Mouse (Mus musculus) heart, embryonic 16.5 days (tissue): ENCODE results near the gene Mrtfa. TPM values are rescaled to one million over a fixed set of nuclear protein-coding genes. Genes with fewer than 3 reads are reported as not detected.

Source experiments
- ATAC-seq: fragments of 200-750 bp; cut with Nextera tagmentation; replicated peaks from 2 replicates; pipeline ENCODE4 v1.8.0; 2017; ENCODE audit warnings: moderate number of reproducible peaks; ENCODE audit not compliant: insufficient read depth, low FRiP score; ENCODE audit errors: extremely low read depth
- H3K27ac ChIP-seq: fragments of 300-500 bp; sonication (generic); 2 replicates; pipeline ENCODE4 v1.5.1; 2014; ENCODE audit warnings: mild to moderate bottlenecking, low read length, control low read depth, moderate library complexity
- H3K27me3 ChIP-seq: fragments of 300-500 bp; sonication (generic); 2 replicates; pipeline ENCODE4 v1.6.1; 2014; ENCODE audit warnings: low read length, mixed read lengths; ENCODE audit not compliant: control insufficient read depth, insufficient read depth
- H3K36me3 ChIP-seq: fragments of 300-500 bp; sonication (generic); 2 replicates; pipeline ENCODE4 v1.6.1; 2014; ENCODE audit not compliant: control insufficient read depth, insufficient read depth
- H3K4me1 ChIP-seq: fragments of 300-500 bp; sonication (generic); 2 replicates; pipeline ENCODE4 v1.6.1; 2014; ENCODE audit warnings: low read length, mixed read lengths; ENCODE audit not compliant: control insufficient read depth, insufficient read depth
- H3K4me2 ChIP-seq: fragments of 300-500 bp; sonication (generic); 2 replicates; pipeline ENCODE4 v1.6.1; 2014; ENCODE audit warnings: low read depth, mild to moderate bottlenecking, control low read depth, low read length
- H3K4me3 ChIP-seq: fragments of 300-500 bp; sonication (generic); 2 replicates; pipeline ENCODE4 v1.5.1; 2014; ENCODE audit warnings: mild to moderate bottlenecking, control low read depth, low read length
- H3K9ac ChIP-seq: fragments of 300-500 bp; sonication (generic); 2 replicates; pipeline ENCODE4 v1.6.1; 2014; ENCODE audit warnings: low read length, control low read depth
- H3K9me3 ChIP-seq: fragments of 300-500 bp; sonication (generic); replicated peaks from 2 replicates; pipeline ENCODE4 v1.6.1; 2016; ENCODE audit warnings: low read length; ENCODE audit not compliant: control insufficient read depth
- WGBS: fragments of 180-500 bp; shearing (Covaris S2); extraction: QIAGEN DNeasy Blood & Tissue Kit; methylation state at CpG from one replicate; pipeline ENCODE4 v1.1.7; 2014; 5-methylcytosine and 5-hydroxymethylcytosine counted together
- polyA plus RNA-seq: library from polyadenylated mRNA; unstranded; fragments of >200 nt; fragmentation: Nextera tagmentation; extraction: Ambion mirVana; gene quantifications from 2 replicates; pipeline ENCODE4 v1.2.1, GENCODE M21; 2015

Gene Mrtfa
- polyA plus RNA-seq, 1 experiment from 2014 or later, result 14.1 TPM

- Histone ChIP-seq H3K4me1 (no peaks in the 10 kb centered on the region), H3K4me2 (no peak overlapping the region), H3K9ac (no peak overlapping the region), H3K36me3 (no peaks in the 10 kb centered on the region), H3K27ac (no peak overlapping the region), H3K27me3 (no peaks in the 10 kb centered on the region), H3K4me3 (no peak overlapping the region), H3K9me3 (no peaks in the 10 kb centered on the region)
- WGBS, result 80% methylated on average over 8 of the region's 8 CpGs
- ATAC-seq, result no peak
Measured at GRCm38 (mm10) chr15:81129970-81130369, 60.6 kb downstream of the Mrtfa start.

DNA sequence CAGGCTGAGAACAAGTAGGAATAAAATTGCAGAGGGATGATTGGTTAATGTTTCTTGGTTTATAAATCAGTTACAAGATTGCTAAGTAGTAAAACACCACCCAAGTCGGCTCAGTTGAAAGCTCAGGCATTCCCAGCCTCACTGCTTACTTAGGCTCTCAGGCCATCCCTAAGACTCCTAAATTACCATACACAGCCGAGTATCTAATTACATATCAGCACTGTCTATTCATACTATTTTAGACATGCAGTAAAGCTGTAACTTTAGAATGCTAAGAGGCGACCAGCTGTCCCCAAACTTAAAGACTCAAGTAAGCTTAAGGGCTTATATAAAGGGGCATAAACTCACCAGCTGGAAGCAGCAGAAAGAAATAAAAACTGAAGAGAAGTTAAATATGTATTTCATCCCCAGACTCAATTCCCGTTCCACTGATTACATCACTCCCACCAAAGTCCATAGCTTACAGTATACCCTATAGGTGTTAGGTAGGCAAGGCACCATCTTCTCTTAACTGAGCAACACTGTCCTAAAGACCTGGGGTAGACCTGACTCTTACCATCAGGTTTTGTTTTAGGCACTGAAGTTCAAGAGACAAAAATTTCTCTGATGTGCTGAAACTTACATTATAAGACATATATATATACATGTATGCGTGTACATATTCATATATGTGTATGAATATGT lies 62.3 kb downstream of the Mrtfa start:
- Histone ChIP-seq H3K9me3 (no peaks in the 10 kb centered on the region), H3K27me3 (no peaks in the 10 kb centered on the region), H3K4me1 (no peaks in the 10 kb centered on the region), H3K27ac (no peak overlapping the region), H3K9ac (no peak overlapping the region), H3K4me3 (no peak overlapping the region), H3K36me3 (no peaks in the 10 kb centered on the region), H3K4me2 (no peak overlapping the region)
- ATAC-seq, result no peak
- WGBS, result 81% methylated on average over 5 of the region's 5 CpGs

GRCm38 (mm10) chr15:81124282-81124681 lies 66.3 kb downstream of the Mrtfa start:
- Histone ChIP-seq H3K36me3 (no peaks in the 10 kb centered on the region), H3K4me3 (no peak overlapping the region), H3K27me3 (no peaks in the 10 kb centered on the region), H3K9me3 (no peaks in the 10 kb centered on the region), H3K9ac (no peak overlapping the region), H3K4me2 (no peak overlapping the region), H3K27ac (no peak overlapping the region), H3K4me1 (no peaks in the 10 kb centered on the region)
- no peak for ATAC-seq
- WGBS, result 85% methylated on average over 2 of the region's 2 CpGs

DNA sequence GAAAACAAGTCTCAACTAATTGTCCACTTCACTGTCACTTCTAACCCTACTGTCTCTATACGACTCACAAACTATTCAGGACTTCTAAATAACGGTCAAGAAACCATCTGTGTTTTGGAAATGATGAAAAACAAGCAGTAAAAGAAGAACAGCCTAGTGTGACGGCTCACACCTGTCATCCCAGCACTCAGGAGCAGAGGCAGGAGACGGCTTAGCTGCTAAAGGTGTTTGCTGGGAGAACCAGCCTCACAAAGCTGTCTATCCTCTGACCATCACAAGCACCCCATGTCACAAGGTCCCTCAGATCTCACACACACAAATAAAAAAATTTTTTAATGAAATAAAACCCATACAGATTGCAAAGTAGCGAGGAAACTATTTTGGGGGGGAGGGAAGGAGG lies 67.4 kb downstream of the Mrtfa start:
- Histone ChIP-seq H3K4me2 (no peak overlapping the region), H3K4me1 (no peaks in the 10 kb centered on the region), H3K9ac (no peak overlapping the region), H3K27me3 (no peaks in the 10 kb centered on the region), H3K36me3 (no peaks in the 10 kb centered on the region), H3K27ac (no peak overlapping the region), H3K9me3 (no peaks in the 10 kb centered on the region), H3K4me3 (no peak overlapping the region)
- WGBS, result 78% methylated on average over 5 of the region's 5 CpGs
- ATAC-seq, result no peak

- Histone ChIP-seq H3K27ac (no peak overlapping the region), H3K4me2 (no peak overlapping the region), H3K4me1 (no peaks in the 10 kb centered on the region), H3K36me3 (no peaks in the 10 kb centered on the region), H3K4me3 (no peak overlapping the region), H3K9me3 (no peaks in the 10 kb centered on the region), H3K9ac (no peak overlapping the region), H3K27me3 (no peaks in the 10 kb centered on the region)
- 40% methylated on average over 4 of the region's 4 CpGs for WGBS
- no peak for ATAC-seq
Measured at GRCm38 (mm10) chr15:81122535-81122934, 68.0 kb downstream of the Mrtfa start.

- ATAC-seq, result no peak
- Histone ChIP-seq H3K9ac (no peak overlapping the region), H3K4me3 (no peak overlapping the region), H3K4me1 (no peaks in the 10 kb centered on the region), H3K27ac (no peak overlapping the region), H3K36me3 (no peaks in the 10 kb centered on the region), H3K4me2 (no peak overlapping the region), H3K27me3 (no peaks in the 10 kb centered on the region), H3K9me3 (no peaks in the 10 kb centered on the region)
- WGBS, result 67% methylated on average over 2 of the region's 2 CpGs
Measured at GRCm38 (mm10) chr15:81122078-81122477, 68.5 kb downstream of the Mrtfa start.

GRCm38 (mm10) chr15:81120946-81121345 lies 69.6 kb downstream of the Mrtfa start:
- Histone ChIP-seq H3K4me3 (no peak overlapping the region), H3K27ac (no peak overlapping the region), H3K36me3 (peaks cover 3% of the 10 kb centered on the region; the same call in 1 of the 2 replicates), H3K9ac (no peak overlapping the region), H3K4me2 (no peak overlapping the region), H3K9me3 (no peaks in the 10 kb centered on the region), H3K27me3 (no peaks in the 10 kb centered on the region), H3K4me1 (no peaks in the 10 kb centered on the region)
- WGBS, result 81% methylated on average over 7 of the region's 7 CpGs
- ATAC-seq, result no peak

DNA sequence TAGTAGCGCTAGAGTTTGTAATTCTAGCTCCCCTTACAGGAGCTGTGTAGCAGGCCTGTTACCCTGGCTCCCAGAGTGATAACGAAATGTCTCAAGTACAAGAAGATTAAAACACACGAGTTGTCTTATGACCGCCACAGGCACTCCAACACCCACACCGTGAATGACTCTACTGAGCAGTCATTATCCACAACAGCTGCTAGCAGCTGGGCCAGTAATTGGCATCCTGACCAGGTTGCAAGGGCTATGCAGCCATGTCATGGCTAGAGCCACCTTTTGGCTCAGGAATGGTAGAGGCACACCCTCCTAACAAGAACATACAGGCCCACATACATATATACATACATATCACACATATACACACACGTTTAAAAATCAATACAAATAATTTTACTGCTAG lies 70.4 kb downstream of the Mrtfa start:
- Histone ChIP-seq H3K36me3 (peaks cover 3% of the 10 kb centered on the region; the same call in 1 of the 2 replicates), H3K9me3 (no peaks in the 10 kb centered on the region), H3K27me3 (no peaks in the 10 kb centered on the region), H3K4me3 (no peak overlapping the region), H3K27ac (no peak overlapping the region), H3K9ac (no peak overlapping the region), H3K4me2 (no peak overlapping the region), H3K4me1 (no peaks in the 10 kb centered on the region)
- 67% methylated on average over 6 of the region's 6 CpGs for WGBS
- ATAC-seq, result no peak

- 71% methylated on average over 4 of the region's 4 CpGs for WGBS
Measured at GRCm38 (mm10) chr15:81118226-81118625, 72.3 kb downstream of the Mrtfa start.

More at GRCm38 (mm10) chr15:81118226-81118625, 72.3 kb downstream of the Mrtfa start:
- no peaks in the 10 kb centered on the region for H3K27me3 ChIP-seq
- no peak overlapping the region for H3K4me3 ChIP-seq
- H3K4me2 ChIP-seq, result no peak overlapping the region
- H3K9me3 ChIP-seq, result no peaks in the 10 kb centered on the region
- H3K27ac ChIP-seq, result no peak overlapping the region
- no peak for ATAC-seq
- no peak overlapping the region for H3K9ac ChIP-seq
- H3K36me3 ChIP-seq, result peaks cover 3% of the 10 kb centered on the region; the same call in 1 of the 2 replicates
- H3K4me1 ChIP-seq, result no peaks in the 10 kb centered on the region
